Mouse (Mus musculus) testis, adult 2 months (tissue): ENCODE measurements around the gene Enoph1.

ENCODE experiments used
- CTCF ChIP-seq: fragments of 200-500 bp; IDR thresholded peaks from 2 replicates; pipeline ENCODE4 v1.5.1; 2012; ENCODE audit warnings: low read depth, mild to moderate bottlenecking, inconsistent platforms, low read length, moderate library complexity; ENCODE audit not compliant: control insufficient read depth, insufficient read depth, insufficient replicate concordance
- POLR2A ChIP-seq: fragments of 200-500 bp; IDR thresholded peaks from 2 replicates; pipeline ENCODE4 v1.6.1; 2012; ENCODE audit warnings: low read depth, mild to moderate bottlenecking, inconsistent platforms, low read length, moderate library complexity; ENCODE audit not compliant: control insufficient read depth

DNA sequence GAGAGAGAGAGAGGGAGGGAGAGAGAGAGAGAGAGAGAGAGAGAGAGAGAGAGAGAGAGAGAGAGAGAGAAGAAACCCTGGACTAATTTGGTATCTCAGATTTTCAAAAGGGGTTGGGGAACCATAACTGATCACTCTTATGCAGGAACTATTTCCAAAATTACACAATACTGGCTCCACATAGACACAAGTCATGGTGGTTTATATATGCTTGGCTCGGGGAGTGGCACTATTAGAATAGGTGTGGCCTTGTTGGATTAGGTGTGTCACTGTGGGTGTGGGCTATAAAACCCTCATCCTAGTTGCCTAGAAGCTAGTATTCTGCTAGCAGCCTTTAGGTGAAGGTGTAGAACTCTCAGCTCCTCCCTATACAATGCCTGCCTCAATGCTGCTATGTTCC lies 14.9 kb upstream of the Enoph1 start:
- TF ChIP-seq CTCF (no peak), POLR2A (no peak)
